Mouse (Mus musculus): Measurements from ENCODE around the gene Mrps12. TPM values are rescaled to one million over a fixed set of nuclear protein-coding genes. Genes with fewer than 3 reads are reported as not detected.
A peak's percentile ranks its signal among the peaks of the same experiment; 100 is the strongest.

The Mrps12 gene
- polyA plus RNA-seq, 1 experiment from 2014 or later: 151 TPM

- H3K27ac ChIP-seq (replicated peaks; ENCODE audit: low read depth, low read length): no peak overlapping the region
- H3K4me1 ChIP-seq (ENCODE audit: control insufficient read depth, insufficient read depth, low read length): peaks cover 2% of the 10 kb centered on the region
- H3K4me2 ChIP-seq (ENCODE audit: low read depth, low read length): peak overlapping the region; percentile 22; the same call in 1 of the 2 replicates
- 38% methylated on average over 8 of the region's 8 CpGs for WGBS
- DNase-seq (ENCODE audit: low spot score): no peak
- H3K4me3 ChIP-seq (ENCODE audit: low read depth, low read length): no peak overlapping the region
- H3K36me3 ChIP-seq (replicated peaks; ENCODE audit: control insufficient read depth, insufficient read depth, low read depth, low read length): no peaks in the 10 kb centered on the region
- H3K9ac ChIP-seq (replicated peaks; ENCODE audit: low read length): 0 out of 2 replicates have a peak overlapping the region, but pooled peaks have one; percentile 4
- no peaks in the 10 kb centered on the region for H3K9me3 ChIP-seq (replicated peaks; ENCODE audit: control insufficient read depth, low read length)
- no peaks in the 10 kb centered on the region for H3K27me3 ChIP-seq (ENCODE audit: control insufficient read depth, insufficient read depth, low read length)
- no peak for ATAC-seq (replicated peaks; ENCODE audit: insufficient number of reproducible peaks, low FRiP score, low TSS enrichment, low read depth)
These were observed 46.6 kb downstream of the Mrps12 start for GRCm38 (mm10) chr7:28694966-28695511.

GRCm38 (mm10) chr7:28694423-28694822 is 47.2 kb downstream of the Mrps12 start:
- H3K27ac ChIP-seq (replicated peaks; ENCODE audit: low read depth, low read length): no peak overlapping the region
- 0 out of 2 replicates have a peak overlapping the region, but pooled peaks have one; percentile 3 for H3K4me3 ChIP-seq (ENCODE audit: low read depth, low read length)
- H3K36me3 ChIP-seq (replicated peaks; ENCODE audit: control insufficient read depth, insufficient read depth, low read depth, low read length): no peaks in the 10 kb centered on the region
- peak; percentile 79 for DNase-seq (ENCODE audit: low spot score)
- H3K4me2 ChIP-seq (ENCODE audit: low read depth, low read length): peak overlapping the region; percentile 22; the same call in 1 of the 2 replicates
- peaks cover 2% of the 10 kb centered on the region for H3K4me1 ChIP-seq (ENCODE audit: control insufficient read depth, insufficient read depth, low read length)
- H3K27me3 ChIP-seq (ENCODE audit: control insufficient read depth, insufficient read depth, low read length): no peaks in the 10 kb centered on the region
- no peaks in the 10 kb centered on the region for H3K9me3 ChIP-seq (replicated peaks; ENCODE audit: control insufficient read depth, low read length)
- no peak for ATAC-seq (replicated peaks; ENCODE audit: insufficient number of reproducible peaks, low FRiP score, low TSS enrichment, low read depth)
- H3K9ac ChIP-seq (replicated peaks; ENCODE audit: low read length): 0 out of 2 replicates have a peak overlapping the region, but pooled peaks have one; percentile 4
- 4% methylated on average over 14 of the region's 14 CpGs for WGBS

DNA sequence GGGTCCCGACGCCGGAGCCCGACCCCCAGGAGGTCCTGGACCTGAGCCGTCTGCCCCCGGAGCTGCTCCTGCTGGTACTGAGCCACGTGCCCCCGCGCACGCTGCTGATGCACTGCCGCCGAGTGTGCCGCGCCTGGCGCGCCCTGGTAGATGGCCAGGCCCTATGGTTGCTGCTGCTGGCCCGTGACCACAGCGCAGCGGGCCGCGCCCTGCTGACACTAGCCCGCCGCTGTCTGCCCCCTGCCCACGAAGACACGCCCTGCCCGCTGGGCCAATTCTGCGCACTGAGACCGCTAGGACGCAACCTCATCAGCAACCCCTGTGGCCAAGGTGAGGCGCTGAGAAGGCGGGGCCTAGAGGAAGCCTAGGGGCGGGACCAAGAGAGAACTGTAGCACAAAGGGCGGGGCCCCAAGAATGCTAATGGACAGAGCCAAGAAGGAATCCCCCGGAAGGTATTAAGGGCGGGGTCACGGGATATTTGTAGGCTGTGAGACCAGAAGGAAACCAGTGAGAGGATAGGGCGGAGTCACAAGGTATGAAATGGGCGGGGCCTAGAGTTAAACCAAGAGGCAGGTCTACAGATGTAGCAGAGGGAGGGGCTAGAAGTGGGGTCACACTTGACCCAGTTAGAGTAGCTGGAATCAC is 48.2 kb downstream of the Mrps12 start:
- no peaks in the 10 kb centered on the region for H3K27me3 ChIP-seq (ENCODE audit: control insufficient read depth, insufficient read depth, low read length)
- peak overlapping the region; percentile 44 for H3K4me3 ChIP-seq (ENCODE audit: low read depth, low read length)
- under 1% methylated on average over 38 of the region's 38 CpGs for WGBS
- no peaks in the 10 kb centered on the region for H3K9me3 ChIP-seq (replicated peaks; ENCODE audit: control insufficient read depth, low read length)
- H3K36me3 ChIP-seq (replicated peaks; ENCODE audit: control insufficient read depth, insufficient read depth, low read depth, low read length): no peaks in the 10 kb centered on the region
- H3K4me1 ChIP-seq (ENCODE audit: control insufficient read depth, insufficient read depth, low read length): peaks cover 2% of the 10 kb centered on the region
- peak; percentile 75 for ATAC-seq (replicated peaks; ENCODE audit: insufficient number of reproducible peaks, low FRiP score, low TSS enrichment, low read depth)
- DNase-seq (ENCODE audit: low spot score): peak; percentile 90
- peak overlapping the region; percentile 87 for H3K4me2 ChIP-seq (ENCODE audit: low read depth, low read length)
- peak overlapping the region; percentile 52 for H3K9ac ChIP-seq (replicated peaks; ENCODE audit: low read length)
- H3K27ac ChIP-seq (replicated peaks; ENCODE audit: low read depth, low read length): no peak overlapping the region

DNA sequence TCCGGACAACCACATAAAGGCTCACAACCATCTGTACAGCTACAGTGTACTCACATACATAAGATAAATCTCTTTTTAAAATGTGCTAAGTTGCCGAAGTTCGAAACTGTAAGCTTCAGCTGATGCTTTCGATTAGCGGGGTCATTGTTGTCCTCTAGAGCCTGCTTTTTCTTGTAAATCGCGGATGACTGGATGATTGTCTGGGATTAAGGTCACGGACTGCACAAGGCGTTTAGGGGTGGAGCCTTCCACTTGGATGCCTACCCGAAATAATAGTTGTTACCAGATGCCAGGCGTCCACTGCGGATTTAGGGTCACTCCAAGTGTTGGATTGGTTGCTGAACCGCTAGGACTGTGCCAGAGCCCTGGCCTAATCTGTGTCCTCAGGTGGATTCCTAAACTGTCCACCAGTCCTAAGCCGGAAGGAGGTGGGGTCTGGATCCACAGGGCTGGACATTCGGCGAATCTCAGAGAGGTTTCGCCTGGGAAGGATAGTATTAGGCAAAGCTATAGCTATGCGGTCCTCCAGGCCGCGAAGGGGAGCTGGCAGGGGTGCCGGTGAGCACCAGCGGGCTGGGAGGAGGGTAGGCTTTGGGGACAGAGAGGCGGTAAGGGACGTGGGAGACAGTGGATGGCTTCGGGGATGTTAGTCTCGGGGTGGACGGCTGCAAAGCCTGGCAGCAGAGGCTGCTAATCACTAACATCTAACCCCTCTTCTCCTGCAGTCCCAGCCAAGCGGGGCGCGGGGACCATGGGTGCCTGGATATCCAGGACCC is 48.9 kb downstream of the Mrps12 start, which contains the start of gene Fbxo27:
Gene Fbxo27, plus strand, starts transcription at position 305 of the 776 bp plus-strand sequence.
- no peak within 1 kb of the TSS for H3K27ac ChIP-seq (replicated peaks; ENCODE audit: low read depth, low read length)
- WGBS: 24% methylated on average over 30 of the region's 30 CpGs
- peak within 1 kb of the TSS; percentile 52 for H3K9ac ChIP-seq (replicated peaks; ENCODE audit: low read length)

DNA sequence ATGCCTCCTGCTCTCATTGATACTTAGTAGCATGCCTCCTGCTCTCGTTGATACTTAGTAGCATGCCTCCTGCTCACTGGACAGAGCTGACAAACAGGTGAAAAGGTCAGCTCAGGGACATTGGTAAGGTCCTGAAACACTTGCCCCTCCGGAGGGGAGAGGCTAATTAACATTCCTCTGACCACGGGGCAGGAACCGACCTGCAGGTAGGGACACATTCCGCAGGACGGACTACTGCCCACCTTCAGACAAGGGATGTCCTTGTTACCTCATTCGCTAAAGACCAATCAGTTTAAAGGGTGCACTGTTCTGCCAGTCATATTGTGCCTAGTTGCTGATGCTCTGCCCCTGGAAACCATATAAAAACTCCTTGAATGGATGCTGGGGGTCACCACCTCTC is 50.5 kb downstream of the Mrps12 start:
- Histone ChIP-seq H3K27ac (replicated peaks; ENCODE audit: low read depth, low read length) (no peak overlapping the region), H3K4me2 (ENCODE audit: low read depth, low read length) (no peak overlapping the region), H3K4me1 (ENCODE audit: control insufficient read depth, insufficient read depth, low read length) (peaks cover 2% of the 10 kb centered on the region), H3K9ac (replicated peaks; ENCODE audit: low read length) (no peak overlapping the region), H3K4me3 (ENCODE audit: low read depth, low read length) (no peak overlapping the region), H3K27me3 (ENCODE audit: control insufficient read depth, insufficient read depth, low read length) (no peaks in the 10 kb centered on the region), H3K9me3 (replicated peaks; ENCODE audit: control insufficient read depth, low read length) (no peaks in the 10 kb centered on the region), H3K36me3 (replicated peaks; ENCODE audit: control insufficient read depth, insufficient read depth, low read depth, low read length) (no peaks in the 10 kb centered on the region)
- WGBS: 64% methylated on average over 7 of the region's 7 CpGs
- DNase-seq (ENCODE audit: low spot score): no peak
- ATAC-seq (replicated peaks; ENCODE audit: insufficient number of reproducible peaks, low FRiP score, low TSS enrichment, low read depth): no peak

More for the DNA sequence above, 48.9 kb downstream of the Mrps12 start, which contains the start of gene Fbxo27:
- H3K4me1 ChIP-seq (ENCODE audit: control insufficient read depth, insufficient read depth, low read length): peaks cover 2% of the 10 kb centered on the region
- H3K4me2 ChIP-seq (ENCODE audit: low read depth, low read length): peak within 1 kb of the TSS; percentile 87
- H3K4me3 ChIP-seq (ENCODE audit: low read depth, low read length): peak within 1 kb of the TSS; percentile 44
- no peaks in the 10 kb centered on the region for H3K36me3 ChIP-seq (replicated peaks; ENCODE audit: control insufficient read depth, insufficient read depth, low read depth, low read length)
- H3K9me3 ChIP-seq (replicated peaks; ENCODE audit: control insufficient read depth, low read length): no peaks in the 10 kb centered on the region
- H3K27me3 ChIP-seq (ENCODE audit: control insufficient read depth, insufficient read depth, low read length): no peaks in the 10 kb centered on the region
- DNase-seq (ENCODE audit: low spot score) (peak; percentile 47), ATAC-seq (replicated peaks; ENCODE audit: insufficient number of reproducible peaks, low FRiP score, low TSS enrichment, low read depth) (peak; percentile 50)

Other genes with a start within 250 kb of the Mrps12 start
- not detected in 2 replicates for gene Ifnl2, start 231.4 kb downstream of the Mrps12 start, polyA plus RNA-seq (2014; fragmentation: Nextera tagmentation; extraction: Ambion mirVana)
- gene Ifnl3, start 219.0 kb downstream of the Mrps12 start, polyA plus RNA-seq (2014; fragmentation: Nextera tagmentation; extraction: Ambion mirVana): not detected in 2 replicates
- gene Sycn, start 200.9 kb downstream of the Mrps12 start, polyA plus RNA-seq (2014; fragmentation: Nextera tagmentation; extraction: Ambion mirVana): not detected in 2 replicates
- gene Nccrp1, start 194.6 kb downstream of the Mrps12 start, polyA plus RNA-seq (2014; fragmentation: Nextera tagmentation; extraction: Ambion mirVana): not detected in 2 replicates
- gene Samd4b, start 143.7 kb downstream of the Mrps12 start, polyA plus RNA-seq (2014; fragmentation: Nextera tagmentation; extraction: Ambion mirVana): 29.4 and 30.9 TPM in 2 replicates
- gene Pak4, start 143.6 kb downstream of the Mrps12 start, polyA plus RNA-seq (2014; fragmentation: Nextera tagmentation; extraction: Ambion mirVana): 25.6 and 28.6 TPM in 2 replicates
- gene Acp7, start 110.5 kb downstream of the Mrps12 start, polyA plus RNA-seq (2014; fragmentation: Nextera tagmentation; extraction: Ambion mirVana): not detected in 2 replicates
- 6.1 and 7.2 TPM in 2 replicates for gene Fbxo27, start 49.0 kb downstream of the Mrps12 start, polyA plus RNA-seq (2014; fragmentation: Nextera tagmentation; extraction: Ambion mirVana)
- gene Fbxo17, start 25.0 kb downstream of the Mrps12 start, polyA plus RNA-seq (2014; fragmentation: Nextera tagmentation; extraction: Ambion mirVana): 11.6 and 13.0 TPM in 2 replicates
- 28.2 and 29.9 TPM in 2 replicates for gene Sars2, start 172 bp upstream of the Mrps12 start, polyA plus RNA-seq (2014; fragmentation: Nextera tagmentation; extraction: Ambion mirVana)
- 1.5 and 2.0 TPM in 2 replicates for gene Ccer2, start 14.4 kb upstream of the Mrps12 start, polyA plus RNA-seq (2014; fragmentation: Nextera tagmentation; extraction: Ambion mirVana)
- gene Sirt2, start 24.9 kb upstream of the Mrps12 start, polyA plus RNA-seq (2014; fragmentation: Nextera tagmentation; extraction: Ambion mirVana): 65.6 and 67.2 TPM in 2 replicates
- gene Nfkbib, start 25.7 kb upstream of the Mrps12 start, polyA plus RNA-seq (2014; fragmentation: Nextera tagmentation; extraction: Ambion mirVana): 33.4 and 41.0 TPM in 2 replicates
- gene Rinl, start 47.1 kb upstream of the Mrps12 start, polyA plus RNA-seq (2014; fragmentation: Nextera tagmentation; extraction: Ambion mirVana): 2.3 and 3.2 TPM in 2 replicates
- 328 and 350 TPM in 2 replicates for gene Hnrnpl, start 66.7 kb upstream of the Mrps12 start, polyA plus RNA-seq (2014; fragmentation: Nextera tagmentation; extraction: Ambion mirVana)
- gene Ech1, start 83.4 kb upstream of the Mrps12 start, polyA plus RNA-seq (2014; fragmentation: Nextera tagmentation; extraction: Ambion mirVana): 103 and 106 TPM in 2 replicates
- gene Lgals4, start 92.0 kb upstream of the Mrps12 start, polyA plus RNA-seq (2014; fragmentation: Nextera tagmentation; extraction: Ambion mirVana): 1.5 and 1.9 TPM in 2 replicates
- 0.98 and 1.3 TPM in 2 replicates for gene Lgals7, start 122.0 kb upstream of the Mrps12 start, polyA plus RNA-seq (2014; fragmentation: Nextera tagmentation; extraction: Ambion mirVana)
- 0.21 and 0.29 TPM in 2 replicates for gene Capn12, start 139.6 kb upstream of the Mrps12 start, polyA plus RNA-seq (2014; fragmentation: Nextera tagmentation; extraction: Ambion mirVana)
- gene Actn4, start 220.5 kb upstream of the Mrps12 start, polyA plus RNA-seq (2014; fragmentation: Nextera tagmentation; extraction: Ambion mirVana): 190 and 201 TPM in 2 replicates
- 439 and 446 TPM in 2 replicates for gene Eif3k, start 240.0 kb upstream of the Mrps12 start, polyA plus RNA-seq (2014; fragmentation: Nextera tagmentation; extraction: Ambion mirVana)
- gene Map4k1, start 240.2 kb upstream of the Mrps12 start, polyA plus RNA-seq (2014; fragmentation: Nextera tagmentation; extraction: Ambion mirVana): 6.4 and 8.1 TPM in 2 replicates

Measured in embryonic facial prominence, embryonic 11.5 days (tissue).